ENCODE assay signal across 10 mouse cellular contexts in the genomic region with DNA sequence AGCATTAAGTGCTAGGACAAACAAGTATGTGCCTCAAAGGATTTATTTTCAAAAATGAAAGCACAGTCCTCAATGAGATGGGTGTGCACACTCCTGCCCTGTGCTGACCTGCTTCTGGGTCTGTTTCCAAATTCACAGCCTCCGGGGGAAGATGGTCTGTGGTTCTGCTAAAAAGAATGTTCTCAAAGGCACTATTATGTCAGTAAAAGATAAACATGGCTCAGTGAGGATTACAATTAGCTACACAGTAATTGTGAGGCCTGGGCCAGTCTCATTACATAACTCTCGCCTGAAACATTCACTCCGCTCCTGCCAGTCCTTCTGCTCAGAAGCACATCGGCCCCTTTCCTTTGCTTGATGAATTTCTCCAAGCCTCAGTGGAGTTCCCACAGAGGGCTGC. TPM values are rescaled to one million over a fixed set of nuclear protein-coding genes. Genes with fewer than 3 reads are reported as not detected.
DNase-seq lines count a peak whose midpoint lies in the region; ATAC-seq and TF ChIP-seq lines count a peak whose summit lies in the region.
"Had no signal": no experiment of that assay in that cellular context is flagged by ENCODE, and none has a peak within 500 bp of the region (broad histone marks: within the 10 kb centered on the region; RNA-seq: fewer than 3 reads in every experiment).

No protein-coding gene starts in this region.

- no peak overlapping the region for H3K9ac ChIP-seq in forebrain, embryonic 14.5 days (ENCODE audit: low read length)
- H3K9ac ChIP-seq in forebrain, embryonic 12.5 days: no peak overlapping the region
- H3K9ac ChIP-seq in liver, adult 2 months (ENCODE audit: low read depth, low read length): no peak overlapping the region
- no peak overlapping the region for H3K9ac ChIP-seq in liver, embryonic 11.5 days (ENCODE audit: low read depth, low read length)
- H3K9ac ChIP-seq in midbrain, embryonic 11.5 days (ENCODE audit: low read length): no peak overlapping the region
- H3K9ac ChIP-seq: hindbrain, embryonic 12.5 days had no signal

- TF ChIP-seq CTCF in liver, adult 2 months (IDR thresholded peaks at IDR 0.05; ENCODE audit: low read depth, low read length): no peak

- no peak overlapping the region for H3K27ac ChIP-seq in forebrain, embryonic 14.5 days (ENCODE audit: low read depth, low read length)
- H3K27ac ChIP-seq in forebrain, embryonic 12.5 days: no peak overlapping the region
- H3K27ac ChIP-seq in liver, adult 2 months (replicated peaks; ENCODE audit: insufficient read depth, low read depth, low read length): no peak overlapping the region
- H3K27ac ChIP-seq in liver, embryonic 11.5 days (ENCODE audit: low read depth, low read length): no peak overlapping the region
- no peak overlapping the region for H3K27ac ChIP-seq in midbrain, embryonic 11.5 days (ENCODE audit: low read depth, low read length)
- H3K27ac ChIP-seq: hindbrain, embryonic 12.5 days had no signal

- H3K9me3 ChIP-seq in forebrain, embryonic 14.5 days (replicated peaks; ENCODE audit: control insufficient read depth, low read length): no peaks in the 10 kb centered on the region
- no peaks in the 10 kb centered on the region for H3K9me3 ChIP-seq in forebrain, embryonic 12.5 days
- H3K9me3 ChIP-seq in liver, embryonic 11.5 days (ENCODE audit: control insufficient read depth, low read length): no peaks in the 10 kb centered on the region
- no peaks in the 10 kb centered on the region for H3K9me3 ChIP-seq in midbrain, embryonic 11.5 days (ENCODE audit: control insufficient read depth, low read length)
- H3K9me3 ChIP-seq: hindbrain, embryonic 12.5 days had no signal

- no peaks in the 10 kb centered on the region for H3K27me3 ChIP-seq in forebrain, embryonic 14.5 days (replicated peaks; ENCODE audit: control insufficient read depth, insufficient read depth, low read length)
- no peaks in the 10 kb centered on the region for H3K27me3 ChIP-seq in forebrain, embryonic 12.5 days
- H3K27me3 ChIP-seq in liver, adult 2 months (ENCODE audit: control insufficient read depth, insufficient read depth, low read length): no peaks in the 10 kb centered on the region
- no peaks in the 10 kb centered on the region for H3K27me3 ChIP-seq in liver, embryonic 11.5 days (replicated peaks; ENCODE audit: control insufficient read depth, insufficient read depth, low read length)
- no peaks in the 10 kb centered on the region for H3K27me3 ChIP-seq in midbrain, embryonic 11.5 days (ENCODE audit: control insufficient read depth, insufficient read depth, low read length)
- H3K27me3 ChIP-seq: hindbrain, embryonic 12.5 days had no signal

- H3K4me3 ChIP-seq in forebrain, embryonic 14.5 days (ENCODE audit: low read depth, low read length): no peak overlapping the region
- no peak overlapping the region for H3K4me3 ChIP-seq in forebrain, embryonic 12.5 days (replicated peaks)
- H3K4me3 ChIP-seq in liver, adult 2 months (ENCODE audit: insufficient read depth, low read depth, low read length): no peak overlapping the region
- H3K4me3 ChIP-seq in liver, embryonic 11.5 days (ENCODE audit: low read depth, low read length): no peak overlapping the region
- H3K4me3 ChIP-seq in midbrain, embryonic 11.5 days (ENCODE audit: low read depth, low read length): no peak overlapping the region
- H3K4me3 ChIP-seq: hindbrain, embryonic 12.5 days had no signal

- DNase-seq in forebrain, embryonic 14.5 days (ENCODE audit: low spot score): peak; percentile 24
- DNase-seq in liver, adult 2 months (ENCODE audit: extremely low read depth, low read depth, low spot score): peak; percentile 17
- no peak for DNase-seq in liver, embryonic 11.5 days (ENCODE audit: low spot score)
- DNase-seq in frontal cortex, postnatal 10 days (ENCODE audit: low spot score in 2 of 2): peak; percentile 15 to 25
- peak; percentile 46 to 62 for DNase-seq in right cerebral cortex, postnatal 10 days (ENCODE audit: low spot score in 2 of 2)
- no peak for DNase-seq in midbrain, embryonic 11.5 days (ENCODE audit: low spot score, missing footprints)
- DNase-seq: thymus, adult 2 months had no signal

- ATAC-seq in forebrain, embryonic 14.5 days: no peak
- ATAC-seq in forebrain, embryonic 12.5 days (ENCODE audit: low FRiP score): no peak
- no peak for ATAC-seq in liver, embryonic 11.5 days (replicated peaks; ENCODE audit: low FRiP score)
- no peak for ATAC-seq in midbrain, embryonic 11.5 days (ENCODE audit: low FRiP score)
- no peak for ATAC-seq in CD4-positive, CD25-positive, alpha-beta regulatory T cell, adult 4 months

- H3K4me2 ChIP-seq in forebrain, embryonic 14.5 days (ENCODE audit: low read length): no peak overlapping the region
- no peak overlapping the region for H3K4me2 ChIP-seq in forebrain, embryonic 12.5 days
- no peak overlapping the region for H3K4me2 ChIP-seq in liver, embryonic 11.5 days
- no peak overlapping the region for H3K4me2 ChIP-seq in midbrain, embryonic 11.5 days
- H3K4me2 ChIP-seq: hindbrain, embryonic 12.5 days had no signal

- H3K4me1 ChIP-seq in forebrain, embryonic 14.5 days (ENCODE audit: control insufficient read depth, insufficient read depth, low read length): no peaks in the 10 kb centered on the region
- no peaks in the 10 kb centered on the region for H3K4me1 ChIP-seq in forebrain, embryonic 12.5 days
- H3K4me1 ChIP-seq in liver, adult 2 months (ENCODE audit: control insufficient read depth, insufficient read depth, low read length): no peaks in the 10 kb centered on the region
- no peaks in the 10 kb centered on the region for H3K4me1 ChIP-seq in liver, embryonic 11.5 days (replicated peaks; ENCODE audit: control insufficient read depth, insufficient read depth, low read length)
- H3K4me1 ChIP-seq in midbrain, embryonic 11.5 days (ENCODE audit: control insufficient read depth, insufficient read depth, low read length): no peaks in the 10 kb centered on the region
- H3K4me1 ChIP-seq: hindbrain, embryonic 12.5 days had no signal

- H3K79me2 ChIP-seq in liver, adult 2 months (ENCODE audit: control insufficient read depth, insufficient read depth, low read length): no peaks in the 10 kb centered on the region

- 17% methylated on average over 4 of the region's 4 CpGs for WGBS in forebrain, embryonic 14.5 days
- 55% methylated on average over 4 of the region's 4 CpGs for WGBS in forebrain, embryonic 12.5 days
- 84% methylated on average over 4 of the region's 4 CpGs for WGBS in liver, adult 2 months
- 91% methylated on average over 4 of the region's 4 CpGs for WGBS in liver, embryonic 11.5 days
- 88% methylated on average over 4 of the region's 4 CpGs for WGBS in midbrain, embryonic 11.5 days

- peaks cover 36% of the 10 kb centered on the region for H3K36me3 ChIP-seq in forebrain, embryonic 14.5 days (ENCODE audit: control insufficient read depth, insufficient read depth, low read length)
- H3K36me3 ChIP-seq in forebrain, embryonic 12.5 days (replicated peaks): peaks cover 34% of the 10 kb centered on the region
- H3K36me3 ChIP-seq in liver, adult 2 months (ENCODE audit: control insufficient read depth, insufficient read depth, low read length): peaks cover 38% of the 10 kb centered on the region
- H3K36me3 ChIP-seq in liver, embryonic 11.5 days (ENCODE audit: control insufficient read depth, insufficient read depth, low read length): peaks cover 29% of the 10 kb centered on the region
- H3K36me3 ChIP-seq in midbrain, embryonic 11.5 days (ENCODE audit: control insufficient read depth, insufficient read depth, low read length): 0 out of 2 replicates have a peak, but pooled peaks cover 8% of the 10 kb centered on the region

- no peak for TF ChIP-seq POLR2A in liver, adult 2 months (IDR thresholded peaks at IDR 0.05; ENCODE audit: extremely low read depth, insufficient read depth, low read length)

RNA-seq across cellular contexts. Expression of gene Crlf3, which starts 18.6 kb away (rescaled TPM):
- 17.6 and 18.7 TPM in 2 replicates for polyA plus RNA-seq in forebrain, embryonic 14.5 days (2014; fragmentation: Nextera tagmentation; extraction: Ambion mirVana)
- 30.9 and 33.9 TPM in 2 replicates for polyA plus RNA-seq in forebrain, embryonic 12.5 days (2016; fragmentation: Nextera tagmentation; extraction: Ambion mirVana)
- total RNA-seq in liver, adult 2 months (2014; rRNA removed): 10.4 and 12.1 TPM in 2 replicates
- polyA plus RNA-seq in liver, adult 2 months (2012; rRNA removed): 3.0 and 4.1 TPM in 2 replicates
- polyA plus RNA-seq in liver, embryonic 11.5 days (2014; fragmentation: Nextera tagmentation; extraction: Ambion mirVana): 99.7 and 116 TPM in 2 replicates
- 29.2 and 30.4 TPM in 2 replicates for polyA plus RNA-seq in midbrain, embryonic 11.5 days (2014; fragmentation: Nextera tagmentation; extraction: Ambion mirVana)
- 100 to 1,000 TPM; 125 to 134 TPM for polyA plus RNA-seq in CD4-positive, CD25-positive, alpha-beta regulatory T cell, adult 4 months (2017; shearing (Covaris generic))

RNA-seq across cellular contexts. Expression of gene Atad5, which starts 27.0 kb away (rescaled TPM):
- polyA plus RNA-seq in forebrain, embryonic 14.5 days (2014; fragmentation: Nextera tagmentation; extraction: Ambion mirVana): 8.8 and 9.0 TPM in 2 replicates
- polyA plus RNA-seq in forebrain, embryonic 12.5 days (2016; fragmentation: Nextera tagmentation; extraction: Ambion mirVana): 19.5 and 20.1 TPM in 2 replicates
- 1.1 TPM in 2 replicates for total RNA-seq in liver, adult 2 months (2014; rRNA removed)
- 0.12 and 0.15 TPM in 2 replicates for polyA plus RNA-seq in liver, adult 2 months (2012; rRNA removed)
- 19.4 and 23.6 TPM in 2 replicates for polyA plus RNA-seq in liver, embryonic 11.5 days (2014; fragmentation: Nextera tagmentation; extraction: Ambion mirVana)
- polyA plus RNA-seq in midbrain, embryonic 11.5 days (2014; fragmentation: Nextera tagmentation; extraction: Ambion mirVana): 19.1 and 20.1 TPM in 2 replicates
- polyA plus RNA-seq in CD4-positive, CD25-positive, alpha-beta regulatory T cell, adult 4 months (2017; shearing (Covaris generic)): 1 to 10 TPM; 3.5 to 3.6 TPM

Comparison
In these comparisons a context has a peak if more than half of its experiments do, and no peak if none do; other contexts are left out.
1. DNase-seq: peak in forebrain, embryonic 14.5 days (single experiment), liver, adult 2 months (single experiment), frontal cortex, postnatal 10 days (2 of 2) and right cerebral cortex, postnatal 10 days (2 of 2); none in liver, embryonic 11.5 days (single experiment) and midbrain, embryonic 11.5 days (single experiment).